Mouse (Mus musculus) thymus, adult 2 months (tissue): Measurements from ENCODE around the gene Nmral1. TPM values are rescaled to one million over a fixed set of nuclear protein-coding genes. Genes with fewer than 3 reads are reported as not detected.
"Not testable (repeated sequence)": the region's sequence is repeated elsewhere in the genome, so short reads cannot be mapped to it uniquely, and the experiment has no call there.

Source experiments
- DNase-seq: peaks from one replicate; pipeline ENCODE4 v3.0.0; 2021
- H3K27ac ChIP-seq: fragments of 200-500 bp; 2 replicates; pipeline ENCODE4 v1.5.1; 2012; ENCODE audit warnings: low read length, control low read depth; ENCODE audit not compliant: control insufficient read depth, insufficient read depth
- H3K27me3 ChIP-seq: fragments of 200-500 bp; 2 replicates; pipeline ENCODE4 v1.6.1; 2012; ENCODE audit warnings: mild to moderate bottlenecking, low read length, moderate library complexity, mixed read lengths; ENCODE audit not compliant: control insufficient read depth, insufficient read depth
- H3K36me3 ChIP-seq: fragments of 200-500 bp; 2 replicates; pipeline ENCODE4 v1.6.1; 2012; ENCODE audit warnings: mild to moderate bottlenecking, low read length, moderate library complexity; ENCODE audit not compliant: control insufficient read depth, insufficient read depth
- H3K4me1 ChIP-seq: fragments of 200-500 bp; replicated peaks from 2 replicates; pipeline ENCODE4 v1.6.1; 2012; ENCODE audit warnings: low read length; ENCODE audit not compliant: control insufficient read depth, insufficient read depth
- H3K4me3 ChIP-seq: fragments of 200-500 bp; 2 replicates; pipeline ENCODE4 v1.5.1; 2012; ENCODE audit warnings: mild to moderate bottlenecking, low read length, control low read depth, moderate library complexity; ENCODE audit not compliant: control insufficient read depth, insufficient read depth
- CTCF ChIP-seq: fragments of 200-500 bp; IDR thresholded peaks from 2 replicates; pipeline ENCODE4 v1.5.1; 2012; ENCODE audit warnings: mild to moderate bottlenecking, control low read depth, low read length, moderate library complexity, borderline replicate concordance; ENCODE audit not compliant: control insufficient read depth, poor library complexity, insufficient read depth; ENCODE audit errors: extremely low read depth
- POLR2A ChIP-seq: fragments of 200-500 bp; IDR thresholded peaks from 2 replicates; pipeline ENCODE4 v1.6.1; 2012; ENCODE audit warnings: mild to moderate bottlenecking, low read length, control low read depth, moderate library complexity; ENCODE audit not compliant: control insufficient read depth, poor library complexity, insufficient read depth; ENCODE audit errors: extremely low read depth
- WGBS: fragments of 180-500 bp; shearing (Covaris S2); methylation state at CpG from one replicate; pipeline ENCODE4 v1.1.7; 2018; 5-methylcytosine and 5-hydroxymethylcytosine counted together
- polyA plus RNA-seq: library from polyadenylated mRNA; depleted of rRNA; stranded (reverse); fragments of >200 nt; gene quantifications from 2 replicates; pipeline ENCODE4 v1.2.3, GENCODE M21; 2012

The Nmral1 gene
- polyA plus RNA-seq, 1 experiment = 25.6 TPM

DNA sequence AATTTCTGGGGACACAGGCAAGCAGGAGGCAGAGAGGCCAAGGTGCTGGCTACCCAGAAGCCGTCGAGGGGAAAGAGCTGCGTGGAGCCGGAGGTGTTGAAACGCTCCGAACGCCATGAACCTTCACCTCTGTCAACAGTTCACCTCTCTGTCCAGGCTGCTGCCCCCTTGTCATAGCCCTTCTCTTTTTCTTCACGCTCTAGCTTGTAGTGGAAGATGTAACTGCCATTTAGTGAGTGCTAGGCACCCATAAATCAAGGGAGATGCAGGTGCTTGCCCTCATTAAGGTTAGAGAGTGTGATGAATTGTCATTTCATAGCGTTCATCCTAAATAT lies 34.7 kb downstream of the Nmral1 start:
- TF ChIP-seq CTCF (no peak), POLR2A (no peak)
- no peak for DNase-seq
- 1% methylated on average over 9 of the region's 9 CpGs for WGBS
- Histone ChIP-seq H3K4me3 (peak overlapping the region; percentile 62), H3K27me3 (no peaks in the 10 kb centered on the region), H3K36me3 (peaks cover 4% of the 10 kb centered on the region; the same call in 1 of the 2 replicates), H3K27ac (no peak overlapping the region), H3K4me1 (0 out of 2 replicates have a peak, but pooled peaks cover 3% of the 10 kb centered on the region)

DNA sequence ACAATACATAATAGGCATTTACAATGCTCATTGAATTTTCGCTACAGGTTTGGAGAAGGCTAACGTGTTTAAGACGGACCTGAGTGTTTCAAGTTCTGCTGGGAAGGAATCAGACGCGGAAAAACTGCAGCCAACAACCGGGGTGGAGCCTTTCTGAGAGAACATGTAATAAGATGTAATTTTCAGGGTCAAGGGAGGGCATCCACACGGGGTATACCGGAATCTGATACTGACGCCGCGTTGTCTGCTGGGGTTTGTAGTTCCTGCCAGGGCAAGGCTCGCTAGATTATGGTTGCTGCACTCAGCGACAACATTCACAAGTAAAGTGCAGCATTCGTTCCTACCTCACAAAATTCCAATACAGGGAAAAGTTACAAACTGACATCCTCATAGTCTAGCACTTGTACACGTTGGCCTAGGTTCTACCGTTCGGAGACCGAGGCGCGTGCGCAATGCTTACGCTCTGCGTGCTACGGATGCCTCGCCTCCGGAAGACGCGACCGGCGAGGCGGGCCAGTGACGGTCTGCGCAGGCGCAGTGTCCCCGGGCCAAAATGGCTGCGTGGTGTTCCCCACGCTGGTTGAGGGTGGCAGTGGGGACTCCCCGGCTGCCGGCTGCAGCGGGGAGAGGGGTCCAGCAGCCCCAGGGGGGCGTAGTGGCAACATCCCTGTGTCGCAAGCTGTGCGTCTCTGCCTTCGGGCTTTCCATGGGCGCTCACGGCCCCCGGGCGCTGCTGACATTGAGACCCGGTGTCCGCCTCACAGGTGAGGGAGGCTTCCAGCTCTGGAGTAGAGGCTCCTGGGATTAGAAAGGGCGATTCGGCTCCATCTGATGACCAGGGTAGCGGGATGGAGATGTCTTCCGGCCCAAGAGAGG lies 35.3 kb downstream of the Nmral1 start:
- H3K27me3 ChIP-seq = no peaks in the 10 kb centered on the region
- peak overlapping the region; percentile 36 for H3K27ac ChIP-seq
- H3K36me3 ChIP-seq = peaks cover 4% of the 10 kb centered on the region; the same call in 1 of the 2 replicates
- DNase-seq = peak; percentile 96
- H3K4me1 ChIP-seq = peaks cover 6% of the 10 kb centered on the region
- TF ChIP-seq CTCF (0 out of 2 replicates have a peak, but pooled peaks have one; percentile 38), POLR2A (peak; percentile 96)
- H3K4me3 ChIP-seq = peak overlapping the region; percentile 62
- under 1% methylated on average over 54 of the region's 54 CpGs for WGBS

DNA sequence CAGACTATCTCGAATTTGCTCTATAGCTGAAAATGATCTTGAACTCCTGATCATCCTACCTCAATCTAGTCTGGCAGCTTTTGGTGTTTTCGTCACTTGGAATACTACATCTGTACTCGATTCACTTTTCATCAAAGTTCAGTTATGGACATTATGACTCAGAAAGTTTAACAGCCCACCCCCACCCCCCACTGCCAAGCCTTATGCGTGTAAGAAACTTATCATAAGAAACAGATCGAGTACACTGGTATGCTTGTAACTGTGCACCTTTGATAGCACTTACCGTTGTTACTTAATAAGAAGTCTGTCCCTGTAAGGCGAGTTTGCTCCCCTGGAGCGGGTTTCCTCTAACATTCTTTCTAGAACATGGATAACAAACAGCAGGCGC lies 36.0 kb downstream of the Nmral1 start:
- peaks cover 11% of the 10 kb centered on the region for H3K4me1 ChIP-seq
- 19% methylated on average over 9 of the region's 9 CpGs for WGBS
- no peak for DNase-seq
- H3K4me3 ChIP-seq = peak overlapping the region; percentile 62; the same call in 1 of the 2 replicates
- TF ChIP-seq CTCF (no peak), POLR2A (no peak)
- no peaks in the 10 kb centered on the region for H3K27me3 ChIP-seq
- H3K27ac ChIP-seq = peak overlapping the region; percentile 36
- peaks cover 1% of the 10 kb centered on the region; the same call in 1 of the 2 replicates for H3K36me3 ChIP-seq

DNA sequence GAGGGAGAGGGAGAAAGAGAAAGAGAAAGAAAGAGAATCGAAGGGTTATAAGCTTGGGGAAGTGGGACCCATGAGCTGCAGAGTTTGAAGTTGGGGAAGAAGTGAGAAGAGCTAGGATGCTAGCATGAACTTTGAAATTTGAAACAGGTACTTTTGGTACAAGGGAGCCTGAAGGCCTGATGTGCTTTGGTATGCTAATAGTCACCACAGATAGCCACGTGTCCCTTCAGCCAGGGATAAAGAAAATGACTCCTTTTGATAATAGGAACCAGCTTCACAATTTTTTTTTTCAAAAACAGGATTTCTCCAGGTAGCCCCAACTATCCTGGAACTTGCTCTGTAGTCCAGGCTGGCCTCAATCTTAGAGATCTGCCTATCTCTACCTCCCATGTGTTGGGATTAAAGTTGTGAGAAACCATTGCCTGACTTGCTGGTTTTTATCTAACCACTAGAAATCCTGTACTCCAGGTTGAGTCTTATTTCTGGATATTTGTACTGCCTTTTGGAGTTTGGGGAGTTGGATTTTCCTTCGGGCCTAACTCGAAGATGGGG lies 36.5 kb downstream of the Nmral1 start:
- TF ChIP-seq POLR2A (no peak), CTCF (no peak)
- no peak overlapping the region for H3K4me3 ChIP-seq
- peaks cover 15% of the 10 kb centered on the region for H3K4me1 ChIP-seq
- H3K27ac ChIP-seq = no peak overlapping the region; the same call in 1 of the 2 replicates
- no peaks in the 10 kb centered on the region for H3K36me3 ChIP-seq
- DNase-seq = no peak
- no peaks in the 10 kb centered on the region for H3K27me3 ChIP-seq
- 85% methylated on average over 4 of the region's 4 CpGs for WGBS

DNA sequence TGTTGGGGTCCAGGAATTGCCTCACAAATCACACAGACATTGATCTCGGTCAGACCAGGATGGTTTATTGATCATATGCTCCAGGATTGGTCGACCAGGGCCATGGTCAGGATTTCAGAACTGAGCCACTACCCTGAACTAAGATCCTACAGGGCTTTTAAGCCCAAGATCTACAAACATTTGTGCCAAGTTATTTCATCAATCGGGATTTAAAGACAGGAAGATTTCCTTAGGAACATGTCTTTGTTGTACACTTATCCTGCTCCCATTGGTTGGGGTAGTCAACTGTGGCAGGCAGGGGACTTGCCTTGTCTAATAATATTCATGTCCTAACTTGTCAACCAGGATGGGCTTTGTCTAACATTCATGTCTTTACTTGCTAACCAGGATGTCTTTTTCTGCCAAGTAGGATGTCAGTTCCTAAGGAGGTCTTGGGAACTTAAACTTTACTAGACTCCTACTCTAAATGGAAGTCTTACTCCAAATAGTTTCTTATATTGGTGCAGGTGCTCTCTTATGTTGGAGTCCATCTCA lies 38.2 kb downstream of the Nmral1 start:
- not testable (repeated sequence) for H3K4me3 ChIP-seq, H3K36me3 ChIP-seq, DNase-seq, H3K27me3 ChIP-seq, H3K27ac ChIP-seq
- H3K4me1 ChIP-seq = peaks cover 26% of the 10 kb centered on the region
- WGBS = 92% methylated on average over 3 of the region's 3 CpGs

DNA sequence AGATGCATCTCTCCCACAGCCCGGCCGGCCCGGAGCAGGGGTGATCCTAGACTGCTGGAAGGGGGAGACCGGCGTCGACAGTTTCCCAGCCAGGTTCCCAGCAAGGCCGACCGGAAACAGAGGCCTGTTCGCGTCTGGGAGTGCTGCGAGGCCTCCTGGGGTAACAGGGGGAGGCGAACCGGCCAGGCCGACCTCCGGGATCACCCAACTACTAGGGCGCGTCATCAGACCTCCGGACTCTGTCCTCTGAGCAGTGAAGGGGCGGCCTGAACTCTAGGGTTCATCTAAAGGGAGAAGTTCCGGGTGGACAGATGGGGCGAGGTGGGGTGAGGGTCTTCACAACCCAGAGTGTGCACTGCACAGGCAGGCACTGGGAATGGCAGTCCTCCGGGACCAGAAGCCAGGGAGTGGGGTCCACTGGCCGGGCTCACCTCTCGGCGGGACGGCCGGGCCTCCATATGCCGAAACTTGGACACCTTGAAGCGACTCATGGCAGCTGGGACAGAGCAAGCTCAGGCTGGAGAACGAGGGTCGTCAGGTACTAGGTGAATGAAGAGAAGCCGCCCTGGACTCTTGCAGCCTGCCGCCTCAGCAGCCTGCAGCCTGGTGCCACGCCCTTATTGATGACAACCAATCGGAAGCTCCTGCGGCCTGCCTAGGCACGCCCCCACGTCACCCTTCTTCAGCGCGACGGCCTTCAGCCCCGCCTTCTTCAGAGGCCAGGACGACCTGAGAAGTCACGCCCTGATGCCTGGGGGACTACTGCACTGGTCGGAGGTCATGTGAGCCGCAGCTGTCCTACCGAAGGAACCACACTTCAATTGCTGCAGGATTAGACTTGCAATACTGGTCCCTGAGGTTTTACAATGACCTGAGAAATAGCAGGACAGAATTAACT lies 39.8 kb downstream of the Nmral1 start, which contains the start of gene Coro7:
Gene Coro7, minus strand, starts transcription at position 657 of the 898 bp plus-strand sequence.
- Histone ChIP-seq H3K4me1 (peaks cover 39% of the 10 kb centered on the region), H3K36me3 (peaks cover 13% of the 10 kb centered on the region), H3K27ac (peak within 1 kb of the TSS; percentile 23), H3K27me3 (no peaks in the 10 kb centered on the region), H3K4me3 (peak within 1 kb of the TSS; percentile 70)
- WGBS = 0% methylated on average over 47 of the region's 47 CpGs
- TF ChIP-seq POLR2A = peak; percentile 84
- TF ChIP-seq CTCF = 0 out of 2 replicates have a peak, but pooled peaks have one; percentile 15
- peak; percentile 94 for DNase-seq
